Mouse (Mus musculus): Measurements from ENCODE around the gene Gm45062.
A peak's percentile ranks its signal among the peaks of the same experiment; 100 is the strongest.

GRCm38 (mm10) chr6:8469918-8470317, 210.7 kb downstream of the Gm45062 start:
- TF ChIP-seq CTCF (IDR thresholded peaks at IDR 0.05): no peak
- TF ChIP-seq EP300 (IDR thresholded peaks at IDR 0.05): peak; percentile 93
